Mouse (Mus musculus): ENCODE results near the gene Cdkal1. TPM values are rescaled to one million over a fixed set of nuclear protein-coding genes. Genes with fewer than 3 reads are reported as not detected.

The Cdkal1 gene
- total and polyA plus RNA-seq, 2 experiments from 2014 or later: 17.4 to 17.6 TPM

- Histone ChIP-seq H3K36me3 (ENCODE audit: insufficient read depth, low read length) (no peaks in the 10 kb centered on the region), H3K27me3 (ENCODE audit: insufficient read depth, low read length) (no peaks in the 10 kb centered on the region), H3K4me1 (ENCODE audit: insufficient read depth, low read length) (no peaks in the 10 kb centered on the region), H3K9me3 (ENCODE audit: low read length) (0 out of 2 replicates have a peak, but pooled peaks cover 3% of the 10 kb centered on the region), H3K4me3 (ENCODE audit: low read depth, low read length) (no peak overlapping the region), H3K27ac (ENCODE audit: low read depth, low read length) (no peak overlapping the region), H3K9ac (replicated peaks; ENCODE audit: low read length, poor library complexity, severe bottlenecking) (no peak overlapping the region), H3K4me2 (ENCODE audit: low read depth, low read length, poor library complexity, severe bottlenecking) (no peak overlapping the region)
- DNase-seq (ENCODE audit: low spot score) (no peak), ATAC-seq (ENCODE audit: low FRiP score) (no peak)
- TF ChIP-seq CTCF (IDR thresholded peaks at IDR 0.05): no peak
- WGBS: 53% methylated on average over 5 of the region's 5 CpGs
Measured at GRCm38 (mm10) chr13:29590164-29590563, 265.3 kb downstream of the Cdkal1 start.

GRCm38 (mm10) chr13:29588693-29589092, 266.8 kb downstream of the Cdkal1 start:
- 98% methylated on average over 4 of the region's 4 CpGs for WGBS
- TF ChIP-seq CTCF (IDR thresholded peaks at IDR 0.05): no peak
- Histone ChIP-seq H3K27ac (ENCODE audit: low read depth, low read length) (no peak overlapping the region), H3K4me3 (ENCODE audit: low read depth, low read length) (no peak overlapping the region), H3K4me2 (ENCODE audit: low read depth, low read length, poor library complexity, severe bottlenecking) (no peak overlapping the region), H3K9me3 (ENCODE audit: low read length) (0 out of 2 replicates have a peak, but pooled peaks cover 3% of the 10 kb centered on the region), H3K4me1 (ENCODE audit: insufficient read depth, low read length) (no peaks in the 10 kb centered on the region), H3K36me3 (ENCODE audit: insufficient read depth, low read length) (no peaks in the 10 kb centered on the region), H3K9ac (replicated peaks; ENCODE audit: low read length, poor library complexity, severe bottlenecking) (no peak overlapping the region), H3K27me3 (ENCODE audit: insufficient read depth, low read length) (no peaks in the 10 kb centered on the region)
- no peak for ATAC-seq (ENCODE audit: low FRiP score)
- DNase-seq (ENCODE audit: low spot score): no peak

DNA sequence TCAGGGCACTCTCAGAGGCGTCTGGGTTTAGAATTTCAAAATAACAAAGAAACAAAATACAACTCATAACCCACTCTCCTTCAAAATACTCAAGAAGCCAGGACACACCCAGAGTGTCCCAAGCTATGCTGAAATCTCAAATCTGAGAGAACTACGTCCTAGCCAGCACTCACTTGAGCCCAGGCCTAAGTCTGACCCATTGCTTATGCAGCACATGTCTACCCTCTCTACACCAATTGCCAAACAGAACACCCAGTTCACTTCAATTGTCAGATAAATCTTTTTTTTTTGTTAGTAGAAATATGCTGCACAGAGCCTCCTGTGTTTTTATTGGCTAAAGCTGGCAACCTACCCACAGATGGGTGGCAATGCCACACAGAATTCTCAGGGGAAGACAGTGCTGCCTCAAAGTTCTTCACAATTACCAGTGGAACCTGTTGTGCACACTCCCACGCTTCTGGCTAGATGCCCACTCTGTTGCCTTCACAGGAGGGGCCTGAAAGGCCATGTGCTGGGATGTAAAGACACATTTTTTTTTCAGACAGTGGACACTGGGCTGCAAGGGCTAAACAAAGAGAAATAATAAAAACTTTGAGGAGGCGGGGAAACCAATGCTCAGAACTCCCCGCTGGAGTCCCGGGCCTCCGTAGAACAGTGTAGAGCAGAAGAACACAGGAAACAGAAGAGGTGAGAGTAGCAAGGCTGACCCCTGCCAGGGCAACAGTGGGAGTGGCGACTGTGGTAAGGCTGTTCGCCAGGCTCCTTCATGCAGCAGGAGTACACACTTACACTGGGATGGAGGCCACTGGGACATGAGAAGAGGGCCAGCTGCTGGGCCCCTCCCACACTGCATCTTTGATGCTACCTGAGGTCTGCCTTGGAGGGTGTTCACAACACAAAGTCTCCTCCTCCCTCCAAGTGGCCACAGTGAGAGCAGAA, 273.4 kb downstream of the Cdkal1 start:
- Histone ChIP-seq H3K9me3 (ENCODE audit: low read length) (no peaks in the 10 kb centered on the region), H3K4me2 (ENCODE audit: low read depth, low read length, poor library complexity, severe bottlenecking) (no peak overlapping the region), H3K36me3 (ENCODE audit: insufficient read depth, low read length) (no peaks in the 10 kb centered on the region), H3K4me1 (ENCODE audit: insufficient read depth, low read length) (no peaks in the 10 kb centered on the region), H3K27me3 (ENCODE audit: insufficient read depth, low read length) (no peaks in the 10 kb centered on the region), H3K4me3 (ENCODE audit: low read depth, low read length) (no peak overlapping the region), H3K27ac (ENCODE audit: low read depth, low read length) (no peak overlapping the region), H3K9ac (replicated peaks; ENCODE audit: low read length, poor library complexity, severe bottlenecking) (no peak overlapping the region)
- ATAC-seq (ENCODE audit: low FRiP score): no peak
- 73% methylated on average over 9 of the region's 9 CpGs for WGBS
- peak; percentile 38 for DNase-seq (ENCODE audit: low spot score)
- TF ChIP-seq CTCF (IDR thresholded peaks at IDR 0.05): no peak

DNA sequence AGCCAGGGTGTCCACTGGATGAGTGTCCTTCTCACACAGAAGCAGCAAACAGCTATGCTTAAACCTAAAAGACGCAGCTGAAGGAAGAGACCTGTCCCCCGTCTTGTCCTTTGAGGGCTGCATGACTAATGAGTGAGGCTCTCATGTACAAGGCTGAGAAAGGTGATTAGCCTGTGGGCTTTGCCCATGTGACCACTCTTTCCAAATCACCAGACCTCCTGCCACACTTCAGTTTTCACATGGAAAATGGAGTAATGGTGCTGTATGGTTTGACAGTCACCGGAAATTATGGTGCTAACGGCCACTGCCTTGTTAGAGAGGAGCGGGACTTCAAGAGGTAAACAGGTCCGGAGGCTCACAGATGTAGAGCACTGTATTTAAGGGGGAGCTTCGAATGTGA, 274.7 kb downstream of the Cdkal1 start:
- no peak overlapping the region for H3K9ac ChIP-seq (replicated peaks; ENCODE audit: low read length, poor library complexity, severe bottlenecking)
- DNase-seq (ENCODE audit: low spot score) (no peak), ATAC-seq (ENCODE audit: low FRiP score) (no peak)
- H3K36me3 ChIP-seq (ENCODE audit: insufficient read depth, low read length): no peaks in the 10 kb centered on the region
- H3K27ac ChIP-seq (ENCODE audit: low read depth, low read length): no peak overlapping the region
- no peaks in the 10 kb centered on the region for H3K27me3 ChIP-seq (ENCODE audit: insufficient read depth, low read length)
- TF ChIP-seq CTCF (IDR thresholded peaks at IDR 0.05): no peak
- 86% methylated on average over 7 of the region's 7 CpGs for WGBS
- H3K4me1 ChIP-seq (ENCODE audit: insufficient read depth, low read length): no peaks in the 10 kb centered on the region
- H3K9me3 ChIP-seq (ENCODE audit: low read length): no peaks in the 10 kb centered on the region
- H3K4me3 ChIP-seq (ENCODE audit: low read depth, low read length): no peak overlapping the region
- no peak overlapping the region for H3K4me2 ChIP-seq (ENCODE audit: low read depth, low read length, poor library complexity, severe bottlenecking)

- Histone ChIP-seq H3K27me3 (ENCODE audit: insufficient read depth, low read length) (no peaks in the 10 kb centered on the region), H3K9me3 (ENCODE audit: low read length) (no peaks in the 10 kb centered on the region), H3K4me1 (ENCODE audit: insufficient read depth, low read length) (no peaks in the 10 kb centered on the region), H3K4me3 (ENCODE audit: low read depth, low read length) (no peak overlapping the region), H3K36me3 (ENCODE audit: insufficient read depth, low read length) (no peaks in the 10 kb centered on the region), H3K9ac (replicated peaks; ENCODE audit: low read length, poor library complexity, severe bottlenecking) (no peak overlapping the region), H3K4me2 (ENCODE audit: low read depth, low read length, poor library complexity, severe bottlenecking) (no peak overlapping the region), H3K27ac (ENCODE audit: low read depth, low read length) (no peak overlapping the region)
- DNase-seq (ENCODE audit: low spot score): no peak
- TF ChIP-seq CTCF (IDR thresholded peaks at IDR 0.05): no peak
- 72% methylated on average over 3 of the region's 3 CpGs for WGBS
- ATAC-seq (ENCODE audit: low FRiP score): no peak
Measured at GRCm38 (mm10) chr13:29580009-29580408, 275.5 kb downstream of the Cdkal1 start.

- 67% methylated on average over 3 of the region's 3 CpGs for WGBS
- no peak for DNase-seq (ENCODE audit: low spot score)
- Histone ChIP-seq H3K9me3 (ENCODE audit: low read length) (no peaks in the 10 kb centered on the region), H3K27me3 (ENCODE audit: insufficient read depth, low read length) (no peaks in the 10 kb centered on the region), H3K4me3 (ENCODE audit: low read depth, low read length) (no peak overlapping the region), H3K4me2 (ENCODE audit: low read depth, low read length, poor library complexity, severe bottlenecking) (no peak overlapping the region), H3K27ac (ENCODE audit: low read depth, low read length) (no peak overlapping the region), H3K4me1 (ENCODE audit: insufficient read depth, low read length) (no peaks in the 10 kb centered on the region), H3K36me3 (ENCODE audit: insufficient read depth, low read length) (no peaks in the 10 kb centered on the region), H3K9ac (replicated peaks; ENCODE audit: low read length, poor library complexity, severe bottlenecking) (no peak overlapping the region)
- TF ChIP-seq CTCF (IDR thresholded peaks at IDR 0.05): no peak
- no peak for ATAC-seq (ENCODE audit: low FRiP score)
Measured at GRCm38 (mm10) chr13:29578621-29579020, 276.9 kb downstream of the Cdkal1 start.
